Mouse (Mus musculus) liver, embryonic 14.5 days (tissue): ENCODE results near the gene Plin2. TPM values are rescaled to one million over a fixed set of nuclear protein-coding genes. Genes with fewer than 3 reads are reported as not detected.
"Not testable (repeated sequence)": the region's sequence is repeated elsewhere in the genome, so short reads cannot be mapped to it uniquely, and the experiment has no call there.

Experiments used
- ATAC-seq: fragments of 200-750 bp; cut with Nextera tagmentation; 2 replicates; pipeline ENCODE4 v1.8.0; 2017; ENCODE audit warnings: moderate number of reproducible peaks, mild to moderate bottlenecking, moderate library complexity; ENCODE audit not compliant: insufficient read depth
- DNase-seq, 3 experiments: peaks; one replicate each; pipeline ENCODE4 v3.0.0-alpha.2; 2012 to 2013; ENCODE audit warnings: low read depth in 3 of 3, low spot score in 3 of 3
- H3K27ac ChIP-seq: fragments of 300-500 bp; sonication (generic); 2 replicates; pipeline ENCODE4 v1.5.1; 2014; ENCODE audit warnings: moderate library complexity, mild to moderate bottlenecking, control low read depth, inconsistent platforms
- H3K27me3 ChIP-seq: fragments of 300-500 bp; sonication (generic); 2 replicates; pipeline ENCODE4 v1.6.1; 2014; ENCODE audit warnings: mild to moderate bottlenecking, low read length, moderate library complexity; ENCODE audit not compliant: control insufficient read depth, insufficient read depth
- H3K36me3 ChIP-seq: fragments of 300-500 bp; sonication (generic); replicated peaks from 2 replicates; pipeline ENCODE4 v1.6.1; 2014; ENCODE audit warnings: low read depth; ENCODE audit not compliant: control insufficient read depth, insufficient read depth
- H3K4me1 ChIP-seq, 2 experiments: fragments of 200-500 bp in 1 of 2; fragments of 300-500 bp in 1 of 2; sonication (generic) in 1 of 2; replicated peaks; 2 replicates each; pipeline ENCODE4 v1.6.1; 2012 to 2014; ENCODE audit warnings: antibody characterized with exemption in 1 of 2, inconsistent platforms in 1 of 2, low read length in 1 of 2; ENCODE audit not compliant: control insufficient read depth in 2 of 2, insufficient read depth in 2 of 2
- H3K4me2 ChIP-seq: fragments of 300-500 bp; sonication (generic); 2 replicates; pipeline ENCODE4 v1.6.1; 2014; ENCODE audit warnings: low read depth, mild to moderate bottlenecking, control low read depth, moderate library complexity
- H3K4me3 ChIP-seq, 2 experiments: fragments of 200-500 bp in 1 of 2; fragments of 300-500 bp in 1 of 2; sonication (generic) in 1 of 2; 2 replicates each; pipeline ENCODE4 v1.5.1; 2012 to 2014; ENCODE audit warnings: low read depth in 2 of 2, low read length in 2 of 2, mild to moderate bottlenecking in 2 of 2, control low read depth in 1 of 2, inconsistent platforms in 1 of 2, moderate library complexity in 1 of 2; ENCODE audit not compliant: insufficient read depth in 1 of 2
- H3K9ac ChIP-seq: fragments of 300-500 bp; sonication (generic); replicated peaks from 2 replicates; pipeline ENCODE4 v1.6.1; 2014; ENCODE audit warnings: mild to moderate bottlenecking, control low read depth, moderate library complexity
- H3K9me3 ChIP-seq: fragments of 300-500 bp; sonication (generic); 2 replicates; pipeline ENCODE4 v1.6.1; 2016; ENCODE audit warnings: low read length, mixed read lengths; ENCODE audit not compliant: control insufficient read depth
- CTCF ChIP-seq: IDR thresholded peaks from 2 replicates; pipeline ENCODE4 v1.5.1; 2016; ENCODE audit warnings: antibody characterized with exemption, low read depth, control low read depth
- EP300 ChIP-seq: IDR thresholded peaks from 2 replicates; pipeline ENCODE4 v1.6.1; 2016; ENCODE audit warnings: antibody characterized with exemption, low read depth
- WGBS: fragments of 180-500 bp; shearing (Covaris S2); extraction: QIAGEN DNeasy Blood & Tissue Kit; methylation state at CpG from one replicate; pipeline ENCODE4 v1.1.7; 2014; ENCODE audit not compliant: insufficient replicate concordance; 5-methylcytosine and 5-hydroxymethylcytosine counted together
- polyA plus RNA-seq, 2 experiments: library from polyadenylated mRNA; depleted of rRNA in 1 of 2; stranded (reverse) in 1 of 2; unstranded in 1 of 2; fragments of >200 nt; fragmentation: Nextera tagmentation in 1 of 2; extraction: Ambion mirVana in 1 of 2; gene quantifications; 2 replicates each; pipeline versions ENCODE4 v1.2.1 to v1.2.3; 2012 to 2014

The Plin2 gene
- polyA plus RNA-seq, 2 experiments, result 108 to 159 TPM

DNA sequence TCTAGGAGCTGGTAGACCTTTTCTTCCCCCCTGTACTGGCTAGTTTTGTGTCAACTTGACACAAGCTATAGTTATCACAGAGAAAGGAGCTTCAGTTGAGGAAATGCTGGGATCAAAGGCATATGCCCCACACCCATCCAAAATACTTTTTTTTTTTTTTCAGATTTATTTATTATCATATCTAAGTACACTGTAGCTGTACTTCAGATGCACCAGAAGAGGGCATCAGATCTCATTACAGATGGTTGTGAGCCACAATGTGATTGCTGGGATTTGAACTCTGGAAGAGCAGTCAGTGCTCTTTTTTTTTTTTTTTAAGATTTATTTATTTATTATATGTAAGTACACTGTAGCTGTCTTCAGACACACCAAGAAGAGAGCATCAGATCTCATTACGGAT lies 47.3 kb downstream of the Plin2 start:
- TF ChIP-seq CTCF, result peak; percentile 34; the same call in 1 of the 2 replicates
- H3K4me3 ChIP-seq, ATAC-seq, H3K27ac ChIP-seq, H3K4me2 ChIP-seq, H3K36me3 ChIP-seq, H3K9me3 ChIP-seq, DNase-seq, H3K4me1 ChIP-seq, H3K9ac ChIP-seq, H3K27me3 ChIP-seq: not testable (repeated sequence)
- WGBS, result 50% methylated on average over 1 of the region's 1 CpGs

GRCm38 (mm10) chr4:86622116-86622515 lies 47.7 kb downstream of the Plin2 start:
- no peaks in the 10 kb centered on the region for H3K36me3 ChIP-seq
- ATAC-seq, result no peak
- 65% methylated on average over 3 of the region's 3 CpGs for WGBS
- H3K4me1 ChIP-seq, result no peaks in the 10 kb centered on the region
- TF ChIP-seq EP300 (no peak), CTCF (no peak)
- no peaks in the 10 kb centered on the region for H3K27me3 ChIP-seq
- DNase-seq, result no peak
- no peak overlapping the region for H3K4me2 ChIP-seq
- no peaks in the 10 kb centered on the region for H3K9me3 ChIP-seq
- H3K27ac ChIP-seq, result no peak overlapping the region
- H3K9ac ChIP-seq, result no peak overlapping the region
- no peak overlapping the region for H3K4me3 ChIP-seq

DNA sequence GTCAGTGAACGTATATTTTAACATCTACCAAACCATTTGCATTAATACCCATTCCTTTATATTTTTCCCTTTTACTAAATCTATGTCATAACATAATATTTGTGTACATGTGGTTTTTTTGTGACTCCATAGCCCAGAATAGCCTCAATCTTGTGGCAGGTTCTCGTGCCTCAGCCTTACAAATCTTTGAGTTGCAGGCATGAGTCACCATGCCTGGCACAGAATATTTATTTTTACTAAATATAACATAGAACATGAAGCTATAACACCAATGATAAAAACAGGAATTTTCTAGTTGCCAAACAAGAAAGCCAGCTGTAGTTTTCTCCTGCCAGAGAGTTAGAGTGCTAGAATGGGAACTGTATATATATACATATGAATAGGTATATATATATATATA lies 49.4 kb downstream of the Plin2 start:
- no peak for TF ChIP-seq EP300
- TF ChIP-seq CTCF, result no peak
- Histone ChIP-seq H3K27ac (no peak overlapping the region), H3K27me3 (no peaks in the 10 kb centered on the region), H3K4me3 (no peak overlapping the region), H3K4me2 (no peak overlapping the region), H3K4me1 (no peaks in the 10 kb centered on the region), H3K9ac (no peak overlapping the region), H3K9me3 (no peaks in the 10 kb centered on the region), H3K36me3 (no peaks in the 10 kb centered on the region)
- 43% methylated on average over 2 of the region's 2 CpGs for WGBS
- DNase-seq, result no peak
- ATAC-seq, result no peak

DNA sequence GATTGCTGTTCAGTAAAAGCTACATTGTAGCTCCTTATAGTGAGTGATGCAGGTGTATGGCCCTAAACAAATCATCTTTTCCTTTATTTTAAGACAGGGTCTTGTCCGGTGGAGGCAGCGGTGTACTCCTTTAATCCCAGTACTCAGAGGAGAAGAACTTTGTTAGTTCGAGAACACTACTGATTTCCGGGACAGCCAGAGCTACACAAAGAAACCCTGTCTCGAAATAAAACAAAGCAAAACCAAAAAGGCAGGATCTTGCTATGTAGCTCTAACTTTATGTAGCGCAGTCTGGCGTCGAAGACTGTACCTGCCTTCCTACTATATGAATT lies 57.6 kb downstream of the Plin2 start:
- peak overlapping the region; percentile 56 for H3K27ac ChIP-seq
- H3K4me1 ChIP-seq, result peaks cover 0 to 16% of the 10 kb centered on the region in 2 experiments; a peak in 2 of 4 replicates
- peak overlapping the region; percentile 64 for H3K4me2 ChIP-seq
- 36% methylated on average over 8 of the region's 8 CpGs for WGBS
- H3K4me3 ChIP-seq, result peak overlapping the region; percentile 51 to 85
- H3K36me3 ChIP-seq, result peaks cover 2% of the 10 kb centered on the region
- ATAC-seq (no peak), DNase-seq (no peak)
- H3K27me3 ChIP-seq, result no peaks in the 10 kb centered on the region
- H3K9ac ChIP-seq, result peak overlapping the region; percentile 77
- no peaks in the 10 kb centered on the region for H3K9me3 ChIP-seq
- TF ChIP-seq EP300, result no peak
- TF ChIP-seq CTCF, result no peak

DNA sequence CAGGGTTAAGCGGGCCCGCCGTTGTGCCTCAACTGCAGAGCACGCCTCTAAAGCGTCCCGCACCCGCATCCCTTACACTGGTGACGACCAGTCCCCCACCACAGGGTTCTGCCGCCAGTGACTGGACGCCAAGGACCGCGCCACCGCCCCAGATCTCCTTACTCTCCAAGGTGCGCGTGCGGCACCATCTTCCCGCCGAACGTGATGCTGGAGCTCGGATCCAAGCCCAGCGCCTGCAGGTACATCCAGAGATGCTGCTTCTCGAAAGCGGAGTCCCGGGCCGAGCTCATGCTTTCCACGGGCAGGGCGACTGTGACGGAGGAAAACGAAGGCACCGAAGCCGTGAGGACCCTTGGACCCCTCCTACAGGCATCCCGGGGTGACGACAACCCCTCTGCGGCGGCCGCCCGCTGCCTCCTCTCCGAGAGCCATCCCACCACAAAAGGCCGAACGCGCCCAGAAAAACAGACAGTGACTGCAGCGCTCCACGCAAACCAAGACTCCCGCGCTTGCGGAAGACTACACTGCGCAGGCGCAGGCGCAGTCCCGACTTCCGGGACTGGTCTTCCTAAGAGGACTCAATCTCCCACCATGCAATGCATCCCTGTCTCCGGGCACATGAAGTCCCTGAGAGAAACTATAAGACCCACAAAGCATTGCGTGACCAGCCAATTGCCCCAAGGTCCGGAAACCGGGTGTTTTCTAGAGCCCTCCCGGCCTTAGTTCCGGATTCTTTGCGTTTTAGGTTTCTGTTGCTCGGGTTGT lies 58.2 kb downstream of the Plin2 start, which contains the start of gene Haus6:
TSS of gene Haus6 (minus strand) at position 532 of the 765 bp plus-strand sequence.
- Histone ChIP-seq H3K27ac (peak within 1 kb of the TSS; percentile 67), H3K36me3 (peaks cover 8% of the 10 kb centered on the region), H3K4me3 (peak within 1 kb of the TSS; percentile 85 to 93), H3K9ac (peak within 1 kb of the TSS; percentile 91), H3K4me1 (peaks cover 0 to 16% of the 10 kb centered on the region in 2 experiments; a peak in 2 of 4 replicates), H3K9me3 (no peaks in the 10 kb centered on the region), H3K27me3 (no peaks in the 10 kb centered on the region), H3K4me2 (peak within 1 kb of the TSS; percentile 64)
- WGBS, result under 1% methylated on average over 59 of the region's 59 CpGs
- peak; percentile 97 to 98 (median 98) for DNase-seq
- TF ChIP-seq CTCF (no peak), EP300 (no peak)
- peak; percentile 100 for ATAC-seq

Other genes with a start within 250 kb of the Plin2 start
- not detected in 2 replicates for gene Saxo1, start 111.7 kb downstream of the Plin2 start, polyA plus RNA-seq (2012; rRNA removed)
- not detected in 2 replicates for gene Saxo1, start 111.7 kb downstream of the Plin2 start, polyA plus RNA-seq (2014; fragmentation: Nextera tagmentation; extraction: Ambion mirVana)
- gene Rraga, start 94.4 kb downstream of the Plin2 start, polyA plus RNA-seq (2012; rRNA removed), result 28.1 and 38.4 TPM in 2 replicates
- 32.3 and 33.5 TPM in 2 replicates for gene Rraga, start 94.4 kb downstream of the Plin2 start, polyA plus RNA-seq (2014; fragmentation: Nextera tagmentation; extraction: Ambion mirVana)
- gene Haus6, start 58.0 kb downstream of the Plin2 start, polyA plus RNA-seq (2012; rRNA removed), result 3.8 and 5.7 TPM in 2 replicates
- 12.7 and 14.2 TPM in 2 replicates for gene Haus6, start 58.0 kb downstream of the Plin2 start, polyA plus RNA-seq (2014; fragmentation: Nextera tagmentation; extraction: Ambion mirVana)
- gene Dennd4c, start 78.5 kb upstream of the Plin2 start, polyA plus RNA-seq (2012; rRNA removed), result 2.0 and 2.7 TPM in 2 replicates
- 2.1 and 2.4 TPM in 2 replicates for gene Dennd4c, start 78.5 kb upstream of the Plin2 start, polyA plus RNA-seq (2014; fragmentation: Nextera tagmentation; extraction: Ambion mirVana)
- 885 and 1,231 TPM in 2 replicates for gene Rps6, start 187.4 kb upstream of the Plin2 start, polyA plus RNA-seq (2012; rRNA removed)
- 593 and 603 TPM in 2 replicates for gene Rps6, start 187.4 kb upstream of the Plin2 start, polyA plus RNA-seq (2014; fragmentation: Nextera tagmentation; extraction: Ambion mirVana)
- 1.9 and 2.6 TPM in 2 replicates for gene Acer2, start 204.3 kb upstream of the Plin2 start, polyA plus RNA-seq (2012; rRNA removed)
- 4.3 and 4.5 TPM in 2 replicates for gene Acer2, start 204.3 kb upstream of the Plin2 start, polyA plus RNA-seq (2014; fragmentation: Nextera tagmentation; extraction: Ambion mirVana)